Mouse (Mus musculus): ENCODE measurements at regions not wholly inside any gene's neighbourhood (a gene's known extent, or its start where the extent isn't known, plus 50 kb on each side); places are given as distances from the start of the nearest gene placed in this dataset.
"Not testable (repeated sequence)": the region's sequence is repeated elsewhere in the genome, so short reads cannot be mapped to it uniquely, and the experiment has no call there.

GRCm38 (mm10) chr16:31534923-31535523 is 112.9 kb downstream of the Bdh1 start:
- Histone ChIP-seq H3K4me3 (ENCODE audit: insufficient read depth, low read length) (no peak overlapping the region), H3K4me1 (ENCODE audit: control insufficient read depth, insufficient read depth, low read length) (peaks cover 4% of the 10 kb centered on the region), H3K27ac (ENCODE audit: insufficient read depth, low read depth, low read length) (no peak overlapping the region)
- TF ChIP-seq POLR2A (IDR thresholded peaks at IDR 0.05; ENCODE audit: borderline replicate concordance, low read depth, low read length) (no peak), CTCF (IDR thresholded peaks at IDR 0.05; ENCODE audit: low read depth, low read length) (no peak)

GRCm38 (mm10) chr16:31536328-31536727 is 114.2 kb downstream of the Bdh1 start:
- Histone ChIP-seq H3K4me3 (ENCODE audit: insufficient read depth, low read length) (no peak overlapping the region), H3K4me1 (ENCODE audit: control insufficient read depth, insufficient read depth, low read length) (peaks cover 7% of the 10 kb centered on the region), H3K27ac (ENCODE audit: insufficient read depth, low read depth, low read length) (no peak overlapping the region)
- no peak for TF ChIP-seq CTCF (IDR thresholded peaks at IDR 0.05; ENCODE audit: low read depth, low read length)

DNA sequence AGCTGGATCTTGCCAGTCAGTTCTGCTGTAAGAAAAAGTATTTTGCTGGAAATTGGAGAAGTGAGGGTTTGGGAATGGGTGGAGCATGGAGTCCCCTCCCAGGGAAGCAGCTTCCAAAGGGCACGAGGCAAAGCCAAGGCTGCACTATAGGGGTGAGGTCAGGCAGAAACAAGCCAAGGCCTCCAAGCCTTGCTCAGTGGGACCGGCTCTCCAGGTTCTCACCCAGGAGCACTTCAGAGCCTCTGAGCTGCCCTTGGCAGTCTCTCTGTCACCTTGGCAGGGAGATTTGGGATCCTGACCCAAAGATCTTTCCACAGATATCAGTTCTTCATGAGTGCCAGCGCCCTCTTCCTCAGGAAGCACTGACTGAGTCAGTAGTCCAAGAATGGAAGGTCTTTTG is 116.5 kb downstream of the Bdh1 start:
- Histone ChIP-seq H3K27ac (ENCODE audit: insufficient read depth, low read depth, low read length) (no peak overlapping the region), H3K4me1 (ENCODE audit: control insufficient read depth, insufficient read depth, low read length) (peaks cover 7% of the 10 kb centered on the region), H3K4me3 (ENCODE audit: insufficient read depth, low read length) (no peak overlapping the region)
- TF ChIP-seq POLR2A (IDR thresholded peaks at IDR 0.05; ENCODE audit: borderline replicate concordance, low read depth, low read length): no peak
- TF ChIP-seq CTCF (IDR thresholded peaks at IDR 0.05; ENCODE audit: low read depth, low read length): no peak

DNA sequence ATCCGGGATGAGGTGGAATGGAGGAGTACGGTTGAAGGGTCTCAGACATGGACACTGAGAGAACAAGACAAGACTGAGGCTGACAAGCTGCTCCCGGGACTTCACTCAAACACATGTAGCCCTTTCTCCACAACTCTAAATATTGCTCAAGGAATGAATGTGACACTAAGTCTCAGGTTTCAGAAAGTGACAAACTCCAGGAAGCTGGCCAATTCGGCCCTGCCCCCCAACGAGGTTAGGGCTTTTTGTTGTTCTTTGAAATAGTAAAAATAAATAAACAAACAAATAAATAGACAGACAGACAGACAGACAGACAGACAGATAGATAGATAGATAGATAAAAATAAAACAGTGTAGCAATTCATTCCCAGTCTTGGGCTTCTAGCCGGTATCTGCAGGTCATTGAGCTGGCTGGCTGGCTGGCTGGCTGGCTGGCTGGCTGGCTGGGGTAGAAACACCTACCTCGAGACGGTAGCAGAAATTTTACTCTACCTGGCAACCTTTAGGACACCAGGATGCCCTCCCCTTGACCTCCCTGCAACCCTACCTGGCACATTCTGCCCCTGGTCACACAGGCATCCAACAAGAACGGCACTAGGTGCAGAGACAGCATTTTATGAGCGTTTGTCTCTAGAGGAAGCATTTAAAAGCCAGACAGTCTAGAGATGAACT is 119.6 kb upstream of the Dlg1 start:
- no peak for TF ChIP-seq CTCF (IDR thresholded peaks at IDR 0.05; ENCODE audit: low read depth, low read length)
- no peak for TF ChIP-seq POLR2A (IDR thresholded peaks at IDR 0.05; ENCODE audit: borderline replicate concordance, low read depth, low read length)
- Histone ChIP-seq H3K27ac (ENCODE audit: insufficient read depth, low read depth, low read length) (no peak overlapping the region), H3K4me3 (ENCODE audit: insufficient read depth, low read length) (no peak overlapping the region), H3K4me1 (ENCODE audit: control insufficient read depth, insufficient read depth, low read length) (peaks cover 5% of the 10 kb centered on the region)

GRCm38 (mm10) chr16:31546062-31546827 is 117.0 kb upstream of the Dlg1 start:
- Histone ChIP-seq H3K27ac (ENCODE audit: insufficient read depth, low read depth, low read length) (no peak overlapping the region), H3K4me1 (ENCODE audit: control insufficient read depth, insufficient read depth, low read length) (no peaks in the 10 kb centered on the region), H3K4me3 (ENCODE audit: insufficient read depth, low read length) (no peak overlapping the region)
- TF ChIP-seq CTCF (IDR thresholded peaks at IDR 0.05; ENCODE audit: low read depth, low read length) (no peak), POLR2A (IDR thresholded peaks at IDR 0.05; ENCODE audit: borderline replicate concordance, low read depth, low read length) (no peak)

DNA sequence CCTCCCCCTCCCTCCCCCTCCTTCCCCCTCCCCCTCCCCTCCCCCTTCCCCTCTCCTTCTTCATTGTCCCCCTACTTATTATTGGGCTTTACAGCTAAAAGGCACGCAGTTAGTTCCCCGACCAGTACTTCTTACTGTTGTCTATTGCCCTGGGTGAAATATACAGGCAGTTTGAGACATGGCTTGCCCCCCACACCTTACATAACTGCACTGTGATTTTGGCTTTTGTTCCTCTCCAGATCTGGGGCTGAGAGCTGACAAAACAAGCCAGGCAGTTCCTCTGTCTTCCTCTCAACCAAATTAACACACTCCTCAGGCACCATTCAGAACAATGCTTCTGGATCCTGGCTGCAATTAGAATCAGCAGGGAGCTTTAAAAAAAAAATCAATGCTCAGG is 116.4 kb upstream of the Dlg1 start:
- H3K4me1 ChIP-seq (ENCODE audit: control insufficient read depth, insufficient read depth, low read length): no peaks in the 10 kb centered on the region
- TF ChIP-seq POLR2A (IDR thresholded peaks at IDR 0.05; ENCODE audit: borderline replicate concordance, low read depth, low read length) (no peak), CTCF (IDR thresholded peaks at IDR 0.05; ENCODE audit: low read depth, low read length) (no peak)
- H3K27ac ChIP-seq (ENCODE audit: insufficient read depth, low read depth, low read length): no peak overlapping the region
- H3K4me3 ChIP-seq (ENCODE audit: insufficient read depth, low read length): no peak overlapping the region

DNA sequence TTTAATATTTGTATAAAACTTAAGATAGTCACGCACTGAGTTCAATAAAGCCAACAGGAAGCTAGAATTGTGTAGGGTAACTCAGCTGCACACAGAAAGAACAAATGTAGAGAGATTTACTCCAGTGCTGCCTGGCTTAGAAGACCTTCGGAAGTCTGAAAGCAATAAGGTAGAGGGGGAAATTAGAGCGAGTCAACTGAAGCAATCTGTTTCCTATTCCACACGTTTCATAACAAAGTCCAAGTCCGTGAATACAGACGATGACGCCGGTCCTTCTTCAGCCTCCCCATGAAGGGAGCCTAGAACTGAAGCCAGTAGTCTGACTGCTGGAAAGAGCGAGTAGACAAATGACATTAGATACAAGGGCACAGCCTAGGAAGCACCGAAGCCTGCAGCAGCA is 115.9 kb upstream of the Dlg1 start:
- no peaks in the 10 kb centered on the region for H3K4me1 ChIP-seq (ENCODE audit: control insufficient read depth, insufficient read depth, low read length)
- TF ChIP-seq CTCF (IDR thresholded peaks at IDR 0.05; ENCODE audit: low read depth, low read length) (no peak), POLR2A (IDR thresholded peaks at IDR 0.05; ENCODE audit: borderline replicate concordance, low read depth, low read length) (no peak)

GRCm38 (mm10) chr16:31549975-31550374 is 113.3 kb upstream of the Dlg1 start:
- Histone ChIP-seq H3K27ac (ENCODE audit: insufficient read depth, low read depth, low read length) (no peak overlapping the region), H3K4me3 (ENCODE audit: insufficient read depth, low read length) (no peak overlapping the region), H3K4me1 (ENCODE audit: control insufficient read depth, insufficient read depth, low read length) (no peaks in the 10 kb centered on the region)
- TF ChIP-seq POLR2A (IDR thresholded peaks at IDR 0.05; ENCODE audit: borderline replicate concordance, low read depth, low read length) (no peak), CTCF (IDR thresholded peaks at IDR 0.05; ENCODE audit: low read depth, low read length) (no peak)

More for the DNA sequence above, 115.9 kb upstream of the Dlg1 start:
- Histone ChIP-seq H3K4me3 (ENCODE audit: insufficient read depth, low read length) (no peak overlapping the region), H3K27ac (ENCODE audit: insufficient read depth, low read depth, low read length) (no peak overlapping the region)

DNA sequence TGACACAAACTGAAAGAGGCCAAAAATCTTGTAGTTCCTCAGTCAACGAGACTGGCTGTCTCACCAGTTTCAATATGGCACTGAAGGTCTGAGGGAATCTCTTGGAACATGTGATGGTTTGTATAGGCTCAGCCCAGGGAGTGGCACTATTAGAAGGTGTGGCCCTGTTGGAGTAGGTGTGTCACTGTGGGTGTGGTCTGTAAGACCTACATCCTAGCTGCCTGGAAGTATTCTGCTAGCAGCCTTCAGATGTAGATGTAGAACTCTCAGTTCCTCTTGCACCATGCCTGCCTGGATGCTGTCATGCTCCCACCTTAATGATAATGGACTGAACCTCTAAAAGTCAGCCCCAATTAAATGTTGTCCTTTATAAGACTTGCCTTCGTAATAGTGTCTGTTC is 112.7 kb upstream of the Dlg1 start:
- H3K4me3 ChIP-seq (ENCODE audit: insufficient read depth, low read length); H3K4me1 ChIP-seq (ENCODE audit: control insufficient read depth, insufficient read depth, low read length); H3K27ac ChIP-seq (ENCODE audit: insufficient read depth, low read depth, low read length): not testable (repeated sequence)

DNA sequence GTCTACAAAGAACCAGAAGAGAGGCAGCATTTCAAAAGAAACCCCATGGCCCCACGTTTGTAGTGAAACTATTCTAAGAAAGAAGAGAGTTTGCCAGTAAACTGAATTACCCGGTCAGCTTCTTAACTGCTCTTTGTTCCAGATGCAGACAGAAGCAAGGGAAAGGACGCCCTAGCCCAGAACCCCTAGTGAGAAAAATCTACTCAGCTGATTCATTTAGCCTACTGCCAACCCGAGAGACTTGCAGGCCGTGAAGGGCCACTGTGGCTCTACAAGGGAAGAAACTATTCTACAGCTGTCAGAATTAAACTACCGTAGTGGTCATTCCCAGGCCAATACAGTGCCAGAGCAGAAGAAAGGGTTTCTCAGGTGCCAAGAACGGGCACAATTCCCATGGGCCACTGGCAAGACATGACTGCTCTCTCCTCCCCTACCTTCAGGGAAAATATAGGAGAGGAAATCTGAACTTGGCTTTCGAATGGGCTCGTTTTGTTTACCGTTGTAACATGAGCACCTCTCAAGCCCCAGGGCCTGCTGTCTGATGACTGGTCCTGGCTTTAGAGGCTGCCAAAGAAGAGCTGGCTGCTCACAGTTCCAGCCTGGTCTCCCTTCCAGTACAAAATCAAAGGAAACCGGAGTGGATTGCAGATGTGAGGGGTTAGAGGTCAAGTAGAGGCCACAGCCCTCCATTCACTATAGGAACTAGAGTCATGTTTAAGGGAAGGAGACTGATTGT is 111.7 kb upstream of the Dlg1 start:
- H3K4me3 ChIP-seq (ENCODE audit: insufficient read depth, low read length): no peak overlapping the region
- no peaks in the 10 kb centered on the region for H3K4me1 ChIP-seq (ENCODE audit: control insufficient read depth, insufficient read depth, low read length)
- TF ChIP-seq CTCF (IDR thresholded peaks at IDR 0.05; ENCODE audit: low read depth, low read length) (no peak), POLR2A (IDR thresholded peaks at IDR 0.05; ENCODE audit: borderline replicate concordance, low read depth, low read length) (no peak)
- no peak overlapping the region for H3K27ac ChIP-seq (ENCODE audit: insufficient read depth, low read depth, low read length)

All from bone marrow macrophage, adult 2 months (primary cell).